Mouse (Mus musculus) B cell, adult 62 days (primary cell): ENCODE results near the gene 9230110F15Rik. TPM values are rescaled to one million over a fixed set of nuclear protein-coding genes. Genes with fewer than 3 reads are reported as not detected.

ENCODE experiments used
- total RNA-seq: library from RNA; stranded (reverse); gene quantifications from 4 replicates; pipeline ENCODE4 v1.2.4, GENCODE M21; 2023

Gene 9230110F15Rik
- not detected in 4 replicates for total RNA-seq

GRCm38 (mm10) chr9:35844050-35844449, at the start of gene 9230110F15Rik:
TSS of gene 9230110F15Rik (minus strand) at chr9:35844150.

DNA sequence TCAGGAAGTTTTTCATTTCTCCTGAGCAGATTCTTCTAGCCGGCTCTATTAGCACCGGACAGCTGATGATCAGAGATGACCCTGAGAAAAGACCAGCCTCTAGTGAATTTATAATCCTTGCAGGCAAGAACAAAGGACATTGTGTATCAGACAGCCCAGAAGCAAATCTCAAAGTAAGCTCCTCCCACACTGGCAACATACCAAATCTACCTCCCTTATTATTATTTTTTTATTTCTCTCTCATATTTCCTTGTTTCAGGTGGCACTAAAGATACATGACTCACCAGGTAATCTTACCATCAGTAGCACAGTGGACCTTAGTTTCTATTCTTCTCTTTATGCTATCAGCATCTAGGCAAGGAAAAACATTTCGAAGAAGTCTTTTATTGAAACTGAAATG, 53.9 kb downstream of the 9230110F15Rik start, which contains the start of the genes Gm27235 and D730048I06Rik:
Gene Gm27235, minus strand, starts transcription at position 101 of the 400 bp plus-strand sequence.
Gene D730048I06Rik, minus strand, starts transcription at position 112 of the 400 bp plus-strand sequence.

Other genes starting within 250 kb of the 9230110F15Rik start
- gene Pate4, start 232.2 kb downstream of the 9230110F15Rik start, total RNA-seq = not detected in 4 replicates
- gene Pate3, start 195.9 kb downstream of the 9230110F15Rik start, total RNA-seq = not detected in 4 replicates
- not detected in 4 replicates for gene Pate1, start 156.8 kb downstream of the 9230110F15Rik start, total RNA-seq
- not detected in 4 replicates for gene Gm17677, start 103.1 kb downstream of the 9230110F15Rik start, total RNA-seq
- gene Gm17727, start 66.0 kb downstream of the 9230110F15Rik start, total RNA-seq = not detected in 4 replicates
- not detected in 4 replicates for gene Gm27235, start 54.0 kb downstream of the 9230110F15Rik start, total RNA-seq
- not detected in 4 replicates for gene D730048I06Rik, start 54.0 kb downstream of the 9230110F15Rik start, total RNA-seq
- gene 9230113P08Rik, start 64.3 kb upstream of the 9230110F15Rik start, total RNA-seq = not detected in 4 replicates